ENCODE assay signal across 25 mouse cellular contexts in the genomic region with DNA sequence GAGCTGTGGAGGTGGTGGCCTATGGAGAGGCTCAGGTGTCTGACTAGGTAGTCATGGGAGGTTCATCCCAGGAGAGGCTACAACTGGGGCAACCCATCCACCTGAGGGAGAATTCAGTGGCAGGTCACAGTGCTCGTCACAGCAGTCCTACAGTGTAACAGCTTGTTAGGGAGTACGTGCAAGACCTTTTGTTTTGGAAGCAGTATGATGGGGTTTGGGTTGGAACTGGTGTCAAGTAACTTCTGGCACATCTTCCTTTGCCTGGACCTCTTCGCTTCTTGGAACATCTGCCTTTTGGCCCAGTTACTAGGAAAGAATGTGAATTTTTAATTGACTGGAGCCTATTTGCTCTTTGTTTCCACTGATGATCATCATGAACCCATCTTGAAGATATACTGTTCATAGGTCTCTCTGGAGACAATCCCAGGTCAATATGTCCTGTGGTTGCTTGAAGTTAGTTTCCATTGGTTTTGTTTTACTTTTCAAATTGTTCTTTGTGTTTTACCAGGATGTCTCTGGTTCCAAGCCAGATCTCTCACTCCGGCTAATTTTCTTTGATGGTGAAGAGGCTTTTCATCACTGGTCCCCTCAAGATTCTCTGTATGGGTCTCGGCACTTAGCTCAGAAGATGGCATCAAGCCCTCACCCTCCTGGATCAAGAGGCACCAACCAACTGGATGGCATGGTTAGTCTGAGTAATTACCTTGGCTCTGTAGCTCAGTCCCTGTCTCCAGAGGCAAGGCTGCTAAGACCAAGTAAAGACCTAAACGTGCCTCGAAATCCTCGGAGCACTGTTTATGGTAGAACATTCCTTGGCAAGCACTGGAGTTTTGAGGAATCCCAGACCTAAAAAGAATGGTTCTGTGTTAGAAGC. TPM values are rescaled to one million over a fixed set of nuclear protein-coding genes. Genes with fewer than 3 reads are reported as not detected.
DNase-seq lines count a peak whose midpoint lies in the region; ATAC-seq and TF ChIP-seq lines count a peak whose summit lies in the region.
"Had no signal": no experiment of that assay in that cellular context is flagged by ENCODE, and none has a peak within 500 bp of the region (broad histone marks: within the 10 kb centered on the region; RNA-seq: fewer than 3 reads in every experiment).

No protein-coding gene starts in this region.

- H3K4me3 ChIP-seq in intestine, embryonic 14.5 days (ENCODE audit: low read depth, low read length): no peak overlapping the region
- H3K4me3 ChIP-seq in intestine, postnatal 0 days (ENCODE audit: low read depth, low read length): no peak overlapping the region
- H3K4me3 ChIP-seq in lung, embryonic 15.5 days: no peak overlapping the region
- H3K4me3 ChIP-seq in lung, adult 2 months (replicated peaks; ENCODE audit: extremely low read depth, low read depth, low read length): no peak overlapping the region
- H3K4me3 ChIP-seq in stomach, postnatal 0 days (ENCODE audit: low read depth, low read length): no peak overlapping the region
- H3K4me3 ChIP-seq: forebrain, embryonic 10.5 days; heart, embryonic 12.5 days; hindbrain, embryonic 12.5 days; midbrain, embryonic 10.5 days; myocyte; neural tube, embryonic 13.5 days had no signal

- no peaks in the 10 kb centered on the region for H3K9me3 ChIP-seq in intestine, embryonic 14.5 days (ENCODE audit: control insufficient read depth, low read length)
- H3K9me3 ChIP-seq in intestine, postnatal 0 days (ENCODE audit: control insufficient read depth): no peaks in the 10 kb centered on the region
- H3K9me3 ChIP-seq in lung, embryonic 15.5 days: no peaks in the 10 kb centered on the region
- H3K9me3 ChIP-seq in stomach, postnatal 0 days (ENCODE audit: control insufficient read depth, low read length): no peaks in the 10 kb centered on the region
- H3K9me3 ChIP-seq: forebrain, embryonic 10.5 days; heart, embryonic 12.5 days; hindbrain, embryonic 12.5 days; midbrain, embryonic 10.5 days; neural tube, embryonic 13.5 days had no signal

- no peak overlapping the region for H3K4me2 ChIP-seq in intestine, embryonic 14.5 days (ENCODE audit: low read length)
- H3K4me2 ChIP-seq in intestine, postnatal 0 days (replicated peaks; ENCODE audit: low read depth): no peak overlapping the region
- no peak overlapping the region for H3K4me2 ChIP-seq in lung, embryonic 15.5 days
- no peak overlapping the region for H3K4me2 ChIP-seq in stomach, postnatal 0 days (replicated peaks; ENCODE audit: low read depth)
- H3K4me2 ChIP-seq: heart, embryonic 12.5 days; hindbrain, embryonic 12.5 days; neural tube, embryonic 13.5 days had no signal

- peak; percentile 75 for ATAC-seq in intestine, embryonic 14.5 days (replicated peaks; ENCODE audit: low FRiP score, low TSS enrichment, low read depth)
- no peak; the same call in 1 of the 2 replicates for ATAC-seq in intestine, postnatal 0 days
- ATAC-seq in lung, embryonic 15.5 days (ENCODE audit: borderline replicate concordance, extremely low read depth, low FRiP score, low TSS enrichment): peak; percentile 80; the same call in 1 of the 2 replicates
- ATAC-seq in stomach, postnatal 0 days (ENCODE audit: low FRiP score, low TSS enrichment): peak; percentile 68; the same call in 1 of the 2 replicates
- ATAC-seq: forebrain, postnatal 0 days; midbrain, embryonic 16.5 days had no signal

- H3K36me3 ChIP-seq in intestine, embryonic 14.5 days (ENCODE audit: control insufficient read depth, insufficient read depth, low read length): no peaks in the 10 kb centered on the region
- H3K36me3 ChIP-seq in intestine, postnatal 0 days (ENCODE audit: control insufficient read depth, insufficient read depth): no peaks in the 10 kb centered on the region
- H3K36me3 ChIP-seq in lung, embryonic 15.5 days: no peaks in the 10 kb centered on the region
- no peaks in the 10 kb centered on the region for H3K36me3 ChIP-seq in stomach, postnatal 0 days (ENCODE audit: control insufficient read depth, insufficient read depth, low read length)
- H3K36me3 ChIP-seq: forebrain, embryonic 10.5 days; hindbrain, embryonic 12.5 days; midbrain, embryonic 10.5 days; neural tube, embryonic 13.5 days had no signal

- H3K27ac ChIP-seq in intestine, embryonic 14.5 days (ENCODE audit: low read depth): peak overlapping the region; percentile 51
- no peak overlapping the region; the same call in 1 of the 2 replicates for H3K27ac ChIP-seq in intestine, postnatal 0 days (ENCODE audit: low read depth, low read length)
- peak overlapping the region; percentile 49 for H3K27ac ChIP-seq in lung, embryonic 15.5 days
- peak overlapping the region; percentile 58 for H3K27ac ChIP-seq in stomach, postnatal 0 days (replicated peaks)
- H3K27ac ChIP-seq: forebrain, embryonic 10.5 days; hindbrain, embryonic 12.5 days; liver, embryonic 14.5 days; midbrain, embryonic 10.5 days; neural tube, embryonic 13.5 days had no signal

- H3K4me1 ChIP-seq in intestine, embryonic 14.5 days (replicated peaks; ENCODE audit: control insufficient read depth, insufficient read depth, low read length): 0 out of 2 replicates have a peak, but pooled peaks cover 5% of the 10 kb centered on the region
- no peaks in the 10 kb centered on the region for H3K4me1 ChIP-seq in intestine, postnatal 0 days (replicated peaks; ENCODE audit: control insufficient read depth, insufficient read depth, low read length)
- peaks cover 8% of the 10 kb centered on the region; the same call in 1 of the 2 replicates for H3K4me1 ChIP-seq in lung, embryonic 15.5 days
- no peaks in the 10 kb centered on the region; the same call in 1 of the 2 replicates for H3K4me1 ChIP-seq in lung, adult 2 months (ENCODE audit: control insufficient read depth, insufficient read depth, low read length)
- H3K4me1 ChIP-seq in stomach, postnatal 0 days (replicated peaks; ENCODE audit: control insufficient read depth, insufficient read depth): 0 out of 2 replicates have a peak, but pooled peaks cover 3% of the 10 kb centered on the region
- H3K4me1 ChIP-seq: forebrain, embryonic 10.5 days; heart, embryonic 12.5 days; hindbrain, embryonic 12.5 days; midbrain, embryonic 10.5 days; neural tube, embryonic 13.5 days had no signal

- no peak overlapping the region for H3K9ac ChIP-seq in intestine, embryonic 14.5 days (ENCODE audit: low read length)
- H3K9ac ChIP-seq in intestine, postnatal 0 days (ENCODE audit: low read depth, low read length): no peak overlapping the region
- no peak overlapping the region for H3K9ac ChIP-seq in lung, embryonic 15.5 days
- no peak overlapping the region for H3K9ac ChIP-seq in stomach, postnatal 0 days (ENCODE audit: low read length)
- H3K9ac ChIP-seq: forebrain, postnatal 0 days; heart, embryonic 12.5 days; hindbrain, embryonic 12.5 days; liver, embryonic 14.5 days; neural tube, embryonic 13.5 days had no signal

- no peak for TF ChIP-seq POLR2A in lung, adult 2 months (IDR thresholded peaks at IDR 0.05; ENCODE audit: borderline replicate concordance, extremely low read depth, low read depth, low read length)

- no peak for TF ChIP-seq EP300 in stomach, postnatal 0 days (optimal IDR thresholded peaks at IDR 0.05)

- no peak for TF ChIP-seq CTCF in intestine, postnatal 0 days (IDR thresholded peaks at IDR 0.05; ENCODE audit: low read depth)
- TF ChIP-seq CTCF in lung, adult 2 months (IDR thresholded peaks at IDR 0.05; ENCODE audit: insufficient read depth, low read length): no peak
- TF ChIP-seq CTCF in stomach, postnatal 0 days (IDR thresholded peaks at IDR 0.05; ENCODE audit: low read depth): no peak

- DNase-seq in intestine, embryonic 14.5 days (ENCODE audit: low spot score): no peak
- DNase-seq in lung, adult 2 months: no peak
- peak; percentile 11 for DNase-seq in lung, postnatal 14 days
- DNase-seq in stomach, postnatal 0 days (ENCODE audit: low spot score): no peak
- no peak for DNase-seq in cerebellum, adult 18-20 months
- no peak for DNase-seq in frontal cortex, adult 2 months (ENCODE audit: extremely low spot score in 1 of 2, low spot score in 1 of 2)
- DNase-seq: adrenal gland, postnatal 25 days; cerebellum, adult 9-10 months; forebrain, postnatal 0 days; gastrocnemius, postnatal 25 days; heart, adult 18-20 months; heart, postnatal 10 days; kidney, adult 9 months; retina, postnatal 1 day; right cerebral cortex, postnatal 4 days had no signal

- no peaks in the 10 kb centered on the region for H3K27me3 ChIP-seq in intestine, embryonic 14.5 days (replicated peaks; ENCODE audit: control insufficient read depth, insufficient read depth, low read length)
- no peaks in the 10 kb centered on the region for H3K27me3 ChIP-seq in intestine, postnatal 0 days (replicated peaks; ENCODE audit: control insufficient read depth, insufficient read depth, low read length)
- no peaks in the 10 kb centered on the region for H3K27me3 ChIP-seq in lung, embryonic 15.5 days
- no peaks in the 10 kb centered on the region for H3K27me3 ChIP-seq in stomach, postnatal 0 days (ENCODE audit: control insufficient read depth, insufficient read depth, low read length)
- H3K27me3 ChIP-seq: heart, embryonic 12.5 days; hindbrain, embryonic 12.5 days; neural tube, embryonic 13.5 days had no signal

- WGBS in intestine, embryonic 14.5 days: 49% methylated on average over 8 of the region's 8 CpGs
- 60% methylated on average over 8 of the region's 8 CpGs for WGBS in intestine, postnatal 0 days
- 51% methylated on average over 8 of the region's 8 CpGs for WGBS in lung, embryonic 15.5 days
- 73% methylated on average over 8 of the region's 8 CpGs for WGBS in lung, adult 2 months
- 44% methylated on average over 8 of the region's 8 CpGs for WGBS in stomach, postnatal 0 days

RNA-seq across cellular contexts. Expression of gene Qpct, which starts 25.5 kb away (rescaled TPM):
- 10.6 and 12.6 TPM in 2 replicates for polyA plus RNA-seq in intestine, embryonic 14.5 days (2014; fragmentation: Nextera tagmentation; extraction: Ambion mirVana)
- 23.9 and 24.8 TPM in 2 replicates for polyA plus RNA-seq in intestine, postnatal 0 days (2015; fragmentation: Nextera tagmentation; extraction: Ambion mirVana)
- 15.5 and 18.2 TPM in 2 replicates for polyA plus RNA-seq in lung, embryonic 15.5 days (2015; fragmentation: Nextera tagmentation; extraction: Ambion mirVana)
- polyA plus RNA-seq in lung, adult 2 months (2012; rRNA removed): 4.7 and 6.1 TPM in 2 replicates
- 23.6 and 23.7 TPM in 2 replicates for polyA plus RNA-seq in stomach, postnatal 0 days (2015; fragmentation: Nextera tagmentation; extraction: Ambion mirVana)
- polyA plus RNA-seq in frontal cortex, adult 2 months (2012; rRNA removed): 18.5 and 20.2 TPM in 2 replicates

RNA-seq across cellular contexts. Expression of gene Prkd3, which starts 56.6 kb away (rescaled TPM):
- 44.8 and 49.2 TPM in 2 replicates for polyA plus RNA-seq in intestine, embryonic 14.5 days (2014; fragmentation: Nextera tagmentation; extraction: Ambion mirVana)
- 9.9 and 11.1 TPM in 2 replicates for polyA plus RNA-seq in intestine, postnatal 0 days (2015; fragmentation: Nextera tagmentation; extraction: Ambion mirVana)
- 42.6 and 43.7 TPM in 2 replicates for polyA plus RNA-seq in lung, embryonic 15.5 days (2015; fragmentation: Nextera tagmentation; extraction: Ambion mirVana)
- polyA plus RNA-seq in lung, adult 2 months (2012; rRNA removed): 11.7 and 19.0 TPM in 2 replicates
- 10.8 and 11.4 TPM in 2 replicates for polyA plus RNA-seq in stomach, postnatal 0 days (2015; fragmentation: Nextera tagmentation; extraction: Ambion mirVana)
- 12.1 and 12.4 TPM in 2 replicates for polyA plus RNA-seq in frontal cortex, adult 2 months (2012; rRNA removed)
